Mouse (Mus musculus) hindbrain, embryonic 11.5 days (tissue): ENCODE data around the gene Utp20. TPM values are rescaled to one million over a fixed set of nuclear protein-coding genes. Genes with fewer than 3 reads are reported as not detected.
A peak's percentile ranks its signal among the peaks of the same experiment; 100 is the strongest.
"Not testable (repeated sequence)": the region's sequence is repeated elsewhere in the genome, so short reads cannot be mapped to it uniquely, and the experiment has no call there.

ENCODE experiments used
- ATAC-seq: fragments of 200-750 bp; cut with Nextera tagmentation; 2 replicates; pipeline ENCODE4 v1.8.0; 2017; ENCODE audit warnings: mild to moderate bottlenecking, moderate TSS enrichment, moderate library complexity; ENCODE audit not compliant: low FRiP score
- DNase-seq: peaks from one replicate; pipeline ENCODE4 v3.0.0-alpha.2; 2015; ENCODE audit warnings: low spot score
- H3K27ac ChIP-seq: fragments of 300-500 bp; sonication (generic); 2 replicates; pipeline ENCODE4 v1.5.1; 2014; ENCODE audit warnings: mild to moderate bottlenecking, low read depth, low read length
- H3K27me3 ChIP-seq: fragments of 300-500 bp; sonication (generic); 2 replicates; pipeline ENCODE4 v1.6.1; 2014; ENCODE audit warnings: mild to moderate bottlenecking, low read length, moderate library complexity, mixed read lengths; ENCODE audit not compliant: control insufficient read depth, insufficient read depth
- H3K36me3 ChIP-seq: fragments of 300-500 bp; sonication (generic); 2 replicates; pipeline ENCODE4 v1.6.1; 2014; ENCODE audit warnings: mild to moderate bottlenecking, low read length, moderate library complexity, mixed read lengths; ENCODE audit not compliant: control insufficient read depth, insufficient read depth
- H3K4me1 ChIP-seq: fragments of 300-500 bp; sonication (generic); replicated peaks from 2 replicates; pipeline ENCODE4 v1.6.1; 2014; ENCODE audit warnings: low read length, mixed read lengths; ENCODE audit not compliant: control insufficient read depth, insufficient read depth
- H3K4me2 ChIP-seq: fragments of 300-500 bp; sonication (generic); replicated peaks from 2 replicates; pipeline ENCODE4 v1.6.1; 2014; ENCODE audit warnings: mild to moderate bottlenecking, low read depth, low read length
- H3K4me3 ChIP-seq: fragments of 300-500 bp; sonication (generic); 2 replicates; pipeline ENCODE4 v1.5.1; 2014; ENCODE audit warnings: low read depth, low read length
- H3K9ac ChIP-seq: fragments of 300-500 bp; sonication (generic); 2 replicates; pipeline ENCODE4 v1.6.1; 2014; ENCODE audit warnings: low read depth, low read length
- H3K9me3 ChIP-seq: fragments of 300-500 bp; sonication (generic); 2 replicates; pipeline ENCODE4 v1.6.1; 2016; ENCODE audit warnings: low read length; ENCODE audit not compliant: control insufficient read depth
- WGBS: fragments of 180-500 bp; shearing (Covaris S2); extraction: QIAGEN DNeasy Blood & Tissue Kit; methylation state at CpG from one replicate; pipeline ENCODE4 v1.1.7; 2014; 5-methylcytosine and 5-hydroxymethylcytosine counted together
- polyA plus RNA-seq: library from polyadenylated mRNA; unstranded; fragments of >200 nt; fragmentation: Nextera tagmentation; extraction: Ambion mirVana; gene quantifications from 2 replicates; pipeline ENCODE4 v1.2.1, GENCODE M21; 2014

The Utp20 gene
- polyA plus RNA-seq, 1 experiment from 2014 or later, result 21.4 TPM

- H3K4me3 ChIP-seq, H3K36me3 ChIP-seq, H3K27ac ChIP-seq, H3K27me3 ChIP-seq, H3K4me1 ChIP-seq, H3K9ac ChIP-seq, H3K4me2 ChIP-seq, ATAC-seq, H3K9me3 ChIP-seq, DNase-seq: not testable (repeated sequence)
- 97% methylated on average over 8 of the region's 8 CpGs for WGBS
Measured at GRCm38 (mm10) chr10:88739074-88739473, 87.5 kb downstream of the Utp20 start.

- H3K4me3 ChIP-seq, result peak overlapping the region; percentile 95
- H3K4me2 ChIP-seq, result peak overlapping the region; percentile 91
- H3K4me1 ChIP-seq, result no peaks in the 10 kb centered on the region
- DNase-seq (no peak), ATAC-seq (no peak)
- 16% methylated on average over 6 of the region's 6 CpGs for WGBS
- H3K9ac ChIP-seq, result peak overlapping the region; percentile 93
- H3K27ac ChIP-seq, result no peak overlapping the region
- no peaks in the 10 kb centered on the region for H3K27me3 ChIP-seq
- no peaks in the 10 kb centered on the region for H3K36me3 ChIP-seq
- no peaks in the 10 kb centered on the region for H3K9me3 ChIP-seq
Measured at GRCm38 (mm10) chr10:88732309-88732622, 94.3 kb downstream of the Utp20 start.

- H3K9ac ChIP-seq, result peak overlapping the region; percentile 93
- no peak for DNase-seq
- H3K4me3 ChIP-seq, result peak overlapping the region; percentile 95
- ATAC-seq, result peak; percentile 44
- H3K4me1 ChIP-seq, result no peaks in the 10 kb centered on the region
- no peaks in the 10 kb centered on the region for H3K27me3 ChIP-seq
- no peaks in the 10 kb centered on the region for H3K36me3 ChIP-seq
- no peaks in the 10 kb centered on the region for H3K9me3 ChIP-seq
- 3% methylated on average over 57 of the region's 61 CpGs for WGBS
- H3K4me2 ChIP-seq, result peak overlapping the region; percentile 91
- H3K27ac ChIP-seq, result peak overlapping the region; percentile 74; the same call in 1 of the 2 replicates
Measured at GRCm38 (mm10) chr10:88731496-88732308, 94.9 kb downstream of the Utp20 start.

- Histone ChIP-seq H3K4me2 (peak within 1 kb of the TSS; percentile 91), H3K9me3 (no peaks in the 10 kb centered on the region), H3K4me3 (peak within 1 kb of the TSS; percentile 95), H3K4me1 (no peaks in the 10 kb centered on the region), H3K27ac (peak within 1 kb of the TSS; percentile 74), H3K27me3 (no peaks in the 10 kb centered on the region), H3K36me3 (no peaks in the 10 kb centered on the region), H3K9ac (peak within 1 kb of the TSS; percentile 93)
- ATAC-seq (peak; percentile 97), DNase-seq (peak; percentile 91)
- under 1% methylated on average over 63 of the region's 65 CpGs for WGBS
Measured at GRCm38 (mm10) chr10:88730571-88731495, 95.8 kb downstream of the Utp20 start, which contains the start of gene Arl1. Arl1 (plus strand) TSS chr10:88730858.

GRCm38 (mm10) chr10:88728166-88728565, 98.4 kb downstream of the Utp20 start:
- no peak for DNase-seq
- Histone ChIP-seq H3K27me3 (no peaks in the 10 kb centered on the region), H3K4me1 (no peaks in the 10 kb centered on the region), H3K4me3 (no peak overlapping the region), H3K36me3 (no peaks in the 10 kb centered on the region), H3K4me2 (no peak overlapping the region), H3K9me3 (no peaks in the 10 kb centered on the region), H3K27ac (no peak overlapping the region), H3K9ac (no peak overlapping the region)
- 75% methylated on average over 8 of the region's 8 CpGs for WGBS
- ATAC-seq, result no peak

GRCm38 (mm10) chr10:88727128-88727527, 99.5 kb downstream of the Utp20 start:
- DNase-seq, result peak; percentile 49
- WGBS, result 42% methylated on average over 1 of the region's 1 CpGs

GRCm38 (mm10) chr10:88725343-88725742, 101.3 kb downstream of the Utp20 start:
- DNase-seq (peak; percentile 27), ATAC-seq (no peak)
- H3K9ac ChIP-seq, result no peak overlapping the region
- no peaks in the 10 kb centered on the region for H3K36me3 ChIP-seq
- no peak overlapping the region for H3K4me3 ChIP-seq
- no peaks in the 10 kb centered on the region for H3K4me1 ChIP-seq
- WGBS, result 58% methylated on average over 2 of the region's 2 CpGs
- H3K4me2 ChIP-seq, result no peak overlapping the region
- no peak overlapping the region for H3K27ac ChIP-seq
- no peaks in the 10 kb centered on the region for H3K9me3 ChIP-seq
- H3K27me3 ChIP-seq, result no peaks in the 10 kb centered on the region

More at GRCm38 (mm10) chr10:88727128-88727527, 99.5 kb downstream of the Utp20 start:
- Histone ChIP-seq H3K4me3 (no peak overlapping the region), H3K4me2 (no peak overlapping the region), H3K4me1 (no peaks in the 10 kb centered on the region), H3K9me3 (no peaks in the 10 kb centered on the region), H3K9ac (no peak overlapping the region), H3K36me3 (no peaks in the 10 kb centered on the region), H3K27me3 (no peaks in the 10 kb centered on the region), H3K27ac (no peak overlapping the region)
- no peak for ATAC-seq

GRCm38 (mm10) chr10:88719618-88720017, 107.0 kb downstream of the Utp20 start:
- no peaks in the 10 kb centered on the region for H3K9me3 ChIP-seq
- no peak for DNase-seq
- H3K4me1 ChIP-seq, result no peaks in the 10 kb centered on the region
- 83% methylated on average over 1 of the region's 1 CpGs for WGBS
- no peak for ATAC-seq
- H3K4me3 ChIP-seq, result no peak overlapping the region
- no peak overlapping the region for H3K27ac ChIP-seq
- H3K36me3 ChIP-seq, result no peaks in the 10 kb centered on the region
- no peak overlapping the region for H3K4me2 ChIP-seq
- no peaks in the 10 kb centered on the region for H3K27me3 ChIP-seq
- H3K9ac ChIP-seq, result no peak overlapping the region
